Mouse (Mus musculus): Measurements from ENCODE around the gene Gm3147.
"Not testable (repeated sequence)": the region's sequence is repeated elsewhere in the genome, so short reads cannot be mapped to it uniquely, and the experiment has no call there.

Gm3147 gene

GRCm38 (mm10) chr5:94616242-94616641, at the start of gene Gm3147:
Gm3147 (minus strand) TSS chr5:94616342.
- DNase-seq (ENCODE audit: low spot score), result not testable (repeated sequence)

GRCm38 (mm10) chr5:94648082-94648481, 31.9 kb upstream of the Gm3147 start, which contains the start of gene Gm6205:
Gm6205 (plus strand) TSS chr5:94648382.
- DNase-seq (ENCODE audit: low spot score), result not testable (repeated sequence)

- DNase-seq (ENCODE audit: low spot score), result not testable (repeated sequence)
Measured at GRCm38 (mm10) chr5:94623679-94624078, 7.5 kb upstream of the Gm3147 start, which contains the start of gene Gm6509. Gm6509 (plus strand) TSS chr5:94623979.

All from urinary bladder, postnatal 10 days (tissue).